Mouse (Mus musculus): ENCODE measurements around the gene Asic2. TPM values are rescaled to one million over a fixed set of nuclear protein-coding genes. Genes with fewer than 3 reads are reported as not detected.

Gene Asic2
- polyA plus RNA-seq, 1 experiment from 2014 or later: not detected

- Histone ChIP-seq H3K36me3 (no peaks in the 10 kb centered on the region), H3K27me3 (no peaks in the 10 kb centered on the region), H3K9ac (no peak overlapping the region), H3K4me1 (replicated peaks) (no peaks in the 10 kb centered on the region), H3K4me2 (no peak overlapping the region), H3K27ac (no peak overlapping the region), H3K9me3 (replicated peaks) (no peaks in the 10 kb centered on the region), H3K4me3 (no peak overlapping the region)
- no peak for ATAC-seq (replicated peaks; ENCODE audit: insufficient number of reproducible peaks, insufficient read depth, low FRiP score, low read depth)
- WGBS: 57% methylated on average over 4 of the region's 4 CpGs
These were observed 253.5 kb downstream of the Asic2 start for GRCm38 (mm10) chr11:81714801-81715200.

GRCm38 (mm10) chr11:81706996-81707395 is 261.3 kb downstream of the Asic2 start:
- Histone ChIP-seq H3K27ac (no peak overlapping the region), H3K4me1 (replicated peaks) (no peaks in the 10 kb centered on the region), H3K9me3 (replicated peaks) (no peaks in the 10 kb centered on the region), H3K4me3 (no peak overlapping the region), H3K27me3 (no peaks in the 10 kb centered on the region), H3K36me3 (no peaks in the 10 kb centered on the region), H3K4me2 (no peak overlapping the region), H3K9ac (no peak overlapping the region)
- no peak for ATAC-seq (replicated peaks; ENCODE audit: insufficient number of reproducible peaks, insufficient read depth, low FRiP score, low read depth)
- 57% methylated on average over 5 of the region's 5 CpGs for WGBS

GRCm38 (mm10) chr11:81698008-81698407 is 270.2 kb downstream of the Asic2 start:
- Histone ChIP-seq H3K4me1 (replicated peaks) (no peaks in the 10 kb centered on the region), H3K4me3 (no peak overlapping the region), H3K27ac (no peak overlapping the region), H3K9ac (no peak overlapping the region), H3K4me2 (no peak overlapping the region), H3K36me3 (no peaks in the 10 kb centered on the region), H3K9me3 (replicated peaks) (no peaks in the 10 kb centered on the region), H3K27me3 (no peaks in the 10 kb centered on the region)
- no peak for ATAC-seq (replicated peaks; ENCODE audit: insufficient number of reproducible peaks, insufficient read depth, low FRiP score, low read depth)
- 65% methylated on average over 1 of the region's 1 CpGs for WGBS

DNA sequence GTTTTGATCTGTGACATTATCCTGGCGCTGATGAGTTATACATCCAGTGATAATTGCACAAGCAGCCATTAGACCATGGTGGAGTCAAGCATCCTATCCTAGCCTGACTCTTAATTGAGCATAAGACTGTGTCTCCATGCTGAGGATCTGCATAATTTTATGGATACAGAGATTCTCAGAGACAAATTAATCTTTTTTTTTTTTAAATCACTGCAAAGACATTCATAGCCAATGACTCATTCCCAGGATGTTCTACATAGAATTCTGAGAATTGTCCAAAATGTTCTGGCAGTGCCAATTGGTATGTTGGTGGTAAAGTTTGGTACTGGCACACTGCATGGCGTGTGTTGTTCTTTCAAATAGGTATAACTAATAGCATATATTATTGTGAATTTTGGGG is 272.8 kb downstream of the Asic2 start:
- H3K27ac ChIP-seq: no peak overlapping the region
- WGBS: 67% methylated on average over 2 of the region's 2 CpGs

DNA sequence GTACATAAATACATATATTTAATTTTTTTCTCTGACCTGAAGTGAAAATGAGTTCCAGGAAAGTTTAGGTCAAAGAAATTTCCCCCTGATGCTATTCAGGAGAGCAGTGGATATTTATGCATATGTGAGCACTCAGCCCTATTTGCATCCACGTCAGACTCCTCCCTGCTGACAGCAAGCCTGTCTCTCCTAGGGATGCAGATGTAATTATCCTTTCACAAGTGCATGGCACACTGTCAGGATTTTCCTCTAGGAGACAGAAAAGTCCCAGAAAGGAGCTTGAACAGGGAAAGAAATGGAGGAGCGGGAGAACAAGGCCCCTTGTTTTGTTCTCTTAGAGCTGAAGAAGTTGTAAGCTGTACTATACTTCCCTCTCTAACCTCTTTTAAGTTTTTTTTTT is 287.7 kb downstream of the Asic2 start:
- WGBS: 71% methylated on average over 2 of the region's 2 CpGs
- no peak for ATAC-seq (replicated peaks; ENCODE audit: insufficient number of reproducible peaks, insufficient read depth, low FRiP score, low read depth)
- H3K36me3 ChIP-seq: no peaks in the 10 kb centered on the region

More for the DNA sequence above, 272.8 kb downstream of the Asic2 start:
- no peaks in the 10 kb centered on the region for H3K9me3 ChIP-seq (replicated peaks)
- H3K36me3 ChIP-seq: no peaks in the 10 kb centered on the region
- H3K4me3 ChIP-seq: no peak overlapping the region
- no peak overlapping the region for H3K4me2 ChIP-seq
- H3K4me1 ChIP-seq (replicated peaks): no peaks in the 10 kb centered on the region
- no peaks in the 10 kb centered on the region for H3K27me3 ChIP-seq
- H3K9ac ChIP-seq: no peak overlapping the region
- ATAC-seq (replicated peaks; ENCODE audit: insufficient number of reproducible peaks, insufficient read depth, low FRiP score, low read depth): no peak

DNA sequence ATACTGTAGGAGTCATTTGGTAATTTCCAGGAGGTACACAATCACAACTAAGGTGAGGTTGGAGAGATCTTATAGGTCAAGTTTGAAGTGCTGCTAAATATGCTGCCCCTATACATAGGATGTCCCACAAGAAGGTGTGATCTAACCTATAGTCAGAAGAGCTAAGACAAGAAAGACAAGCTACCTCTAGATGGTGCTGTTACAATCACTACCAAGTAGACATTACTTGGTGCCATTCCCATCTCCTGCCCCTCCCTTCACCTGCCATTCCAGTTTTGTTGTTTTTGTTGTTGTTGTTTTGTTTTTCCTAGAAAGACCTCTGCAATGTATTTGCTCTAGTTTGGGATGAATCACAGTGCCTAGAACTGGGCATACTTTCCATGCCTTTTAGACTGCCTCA is 296.5 kb downstream of the Asic2 start:
- no peaks in the 10 kb centered on the region for H3K36me3 ChIP-seq
- H3K4me3 ChIP-seq: no peak overlapping the region
- ATAC-seq (replicated peaks; ENCODE audit: insufficient number of reproducible peaks, insufficient read depth, low FRiP score, low read depth): no peak
- H3K9me3 ChIP-seq (replicated peaks): no peaks in the 10 kb centered on the region
- H3K9ac ChIP-seq: no peak overlapping the region
- no peaks in the 10 kb centered on the region for H3K27me3 ChIP-seq
- H3K4me2 ChIP-seq: no peak overlapping the region
- H3K27ac ChIP-seq: no peak overlapping the region
- H3K4me1 ChIP-seq (replicated peaks): no peaks in the 10 kb centered on the region

More for the DNA sequence above, 287.7 kb downstream of the Asic2 start:
- Histone ChIP-seq H3K27ac (no peak overlapping the region), H3K4me1 (replicated peaks) (no peaks in the 10 kb centered on the region), H3K4me2 (no peak overlapping the region), H3K9ac (no peak overlapping the region), H3K27me3 (no peaks in the 10 kb centered on the region), H3K9me3 (replicated peaks) (no peaks in the 10 kb centered on the region), H3K4me3 (no peak overlapping the region)

GRCm38 (mm10) chr11:81670436-81670835 is 297.8 kb downstream of the Asic2 start:
- Histone ChIP-seq H3K4me2 (no peak overlapping the region), H3K4me1 (replicated peaks) (no peaks in the 10 kb centered on the region), H3K9me3 (replicated peaks) (no peaks in the 10 kb centered on the region), H3K4me3 (no peak overlapping the region), H3K36me3 (no peaks in the 10 kb centered on the region), H3K9ac (no peak overlapping the region), H3K27ac (no peak overlapping the region), H3K27me3 (no peaks in the 10 kb centered on the region)
- ATAC-seq (replicated peaks; ENCODE audit: insufficient number of reproducible peaks, insufficient read depth, low FRiP score, low read depth): no peak
- 56% methylated on average over 3 of the region's 3 CpGs for WGBS

DNA sequence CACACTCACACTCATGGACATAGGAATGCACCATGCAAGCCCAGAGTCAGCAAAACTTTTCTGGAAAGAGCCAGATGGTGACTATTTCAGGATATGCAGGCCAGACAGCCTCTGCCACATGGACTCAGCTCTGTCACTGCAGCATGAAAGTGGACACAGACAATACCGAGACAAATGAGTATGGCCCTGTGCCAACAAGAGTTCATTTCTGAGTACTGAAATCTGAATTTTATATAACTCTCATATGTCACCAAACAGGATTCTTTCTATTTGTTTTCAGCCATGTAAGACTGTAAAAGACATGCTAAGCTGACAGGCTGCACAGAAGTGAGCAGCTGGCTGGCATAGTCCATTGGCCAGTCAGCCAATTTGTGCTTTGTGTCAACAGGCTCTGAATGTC is 309.4 kb downstream of the Asic2 start:
- Histone ChIP-seq H3K4me1 (replicated peaks) (no peaks in the 10 kb centered on the region), H3K36me3 (no peaks in the 10 kb centered on the region), H3K4me2 (no peak overlapping the region), H3K27ac (no peak overlapping the region), H3K27me3 (no peaks in the 10 kb centered on the region), H3K4me3 (no peak overlapping the region), H3K9ac (no peak overlapping the region), H3K9me3 (replicated peaks) (no peaks in the 10 kb centered on the region)
- WGBS: 50% methylated on average over 1 of the region's 1 CpGs
- ATAC-seq (replicated peaks; ENCODE audit: insufficient number of reproducible peaks, insufficient read depth, low FRiP score, low read depth): no peak

DNA sequence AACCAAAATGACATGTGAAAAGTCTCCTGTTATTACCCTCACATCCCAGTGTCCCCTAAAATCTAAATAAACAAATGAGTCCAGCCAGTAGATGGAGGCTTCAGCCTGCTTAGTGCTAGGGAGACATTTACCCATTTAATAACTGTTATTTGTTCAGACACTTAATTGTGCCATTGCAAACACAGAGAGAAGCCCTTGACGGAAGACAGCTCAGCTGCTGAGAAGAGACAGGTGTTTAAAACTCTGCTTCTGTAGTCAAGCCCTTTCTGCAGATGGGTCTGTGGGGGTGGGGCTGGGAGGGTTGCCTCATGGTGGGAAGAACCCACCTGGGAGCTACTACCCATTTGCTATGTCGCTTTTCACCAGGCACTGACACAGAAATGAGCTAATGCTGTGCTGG is 311.1 kb downstream of the Asic2 start:
- Histone ChIP-seq H3K9me3 (replicated peaks) (no peaks in the 10 kb centered on the region), H3K27ac (no peak overlapping the region), H3K4me1 (replicated peaks) (no peaks in the 10 kb centered on the region), H3K27me3 (no peaks in the 10 kb centered on the region), H3K36me3 (no peaks in the 10 kb centered on the region), H3K4me3 (no peak overlapping the region), H3K4me2 (no peak overlapping the region), H3K9ac (no peak overlapping the region)
- ATAC-seq (replicated peaks; ENCODE audit: insufficient number of reproducible peaks, insufficient read depth, low FRiP score, low read depth): no peak
- 54% methylated on average over 2 of the region's 2 CpGs for WGBS

DNA sequence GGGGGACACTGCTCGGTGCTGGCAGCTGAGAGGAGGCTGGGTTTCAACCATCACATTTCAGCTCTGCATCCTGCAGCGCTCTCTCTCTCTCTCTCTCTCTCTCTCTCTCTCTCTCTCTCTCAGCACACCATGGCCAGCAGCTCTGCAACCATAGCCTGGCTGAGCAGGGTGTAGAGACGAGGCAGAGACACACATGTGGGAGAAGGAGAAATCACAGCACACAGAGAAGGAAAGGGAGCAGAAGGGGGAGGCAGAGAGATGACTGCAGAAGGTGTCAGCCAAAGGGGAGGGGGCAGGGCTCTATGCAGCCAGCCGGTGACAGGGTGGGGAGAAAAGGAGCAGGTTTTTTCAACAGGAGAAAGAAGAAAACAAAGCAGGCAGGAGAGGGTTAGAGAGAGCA is 320.4 kb downstream of the Asic2 start:
- no peaks in the 10 kb centered on the region for H3K4me1 ChIP-seq (replicated peaks)
- H3K9ac ChIP-seq: no peak overlapping the region
- no peak overlapping the region for H3K4me2 ChIP-seq
- 35% methylated on average over 4 of the region's 4 CpGs for WGBS
- no peaks in the 10 kb centered on the region for H3K27me3 ChIP-seq
- H3K4me3 ChIP-seq: no peak overlapping the region
- no peak overlapping the region for H3K27ac ChIP-seq
- no peak for ATAC-seq (replicated peaks; ENCODE audit: insufficient number of reproducible peaks, insufficient read depth, low FRiP score, low read depth)
- H3K36me3 ChIP-seq: no peaks in the 10 kb centered on the region
- H3K9me3 ChIP-seq (replicated peaks): no peaks in the 10 kb centered on the region

- Histone ChIP-seq H3K9me3 (replicated peaks) (no peaks in the 10 kb centered on the region), H3K4me1 (replicated peaks) (no peaks in the 10 kb centered on the region), H3K27me3 (no peaks in the 10 kb centered on the region), H3K27ac (no peak overlapping the region), H3K4me2 (no peak overlapping the region), H3K4me3 (no peak overlapping the region), H3K9ac (no peak overlapping the region), H3K36me3 (no peaks in the 10 kb centered on the region)
- no peak for ATAC-seq (replicated peaks; ENCODE audit: insufficient number of reproducible peaks, insufficient read depth, low FRiP score, low read depth)
- 75% methylated on average over 3 of the region's 3 CpGs for WGBS
These were observed 322.7 kb downstream of the Asic2 start for GRCm38 (mm10) chr11:81645549-81645948.

DNA sequence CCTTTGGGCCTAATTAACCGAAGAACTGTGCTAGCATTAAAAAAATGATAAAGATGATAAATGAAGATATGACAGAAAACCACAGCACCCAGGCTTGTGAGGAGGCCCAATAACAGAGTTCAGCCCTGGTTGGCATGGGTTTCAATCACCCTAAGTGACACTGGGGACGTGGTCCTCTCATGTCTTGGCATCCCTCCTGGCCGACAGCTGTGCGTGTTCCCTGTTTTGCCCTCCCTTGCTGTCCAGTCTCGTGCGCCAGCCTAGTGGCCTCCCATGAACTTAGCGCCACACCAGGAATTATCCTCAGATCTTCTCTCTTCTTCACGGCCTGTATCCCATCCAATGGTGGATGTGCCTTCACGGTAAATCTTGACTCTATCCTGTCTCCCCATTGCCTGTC is 331.9 kb downstream of the Asic2 start:
- Histone ChIP-seq H3K4me2 (no peak overlapping the region), H3K27me3 (no peaks in the 10 kb centered on the region), H3K36me3 (no peaks in the 10 kb centered on the region), H3K4me3 (no peak overlapping the region), H3K9me3 (replicated peaks) (no peaks in the 10 kb centered on the region), H3K9ac (no peak overlapping the region), H3K4me1 (replicated peaks) (peaks cover 7% of the 10 kb centered on the region), H3K27ac (no peak overlapping the region)
- WGBS: 88% methylated on average over 9 of the region's 9 CpGs
- no peak for ATAC-seq (replicated peaks; ENCODE audit: insufficient number of reproducible peaks, insufficient read depth, low FRiP score, low read depth)

Data from heart, embryonic 15.5 days (tissue).